Mouse (Mus musculus): Measurements from ENCODE around the gene Cnnm4. TPM values are rescaled to one million over a fixed set of nuclear protein-coding genes. Genes with fewer than 3 reads are reported as not detected.
"Not testable (repeated sequence)": the region's sequence is repeated elsewhere in the genome, so short reads cannot be mapped to it uniquely, and the experiment has no call there.

Gene Cnnm4
- total RNA-seq, 2 experiments from 2014 or later = 3.5 to 4.1 TPM

DNA sequence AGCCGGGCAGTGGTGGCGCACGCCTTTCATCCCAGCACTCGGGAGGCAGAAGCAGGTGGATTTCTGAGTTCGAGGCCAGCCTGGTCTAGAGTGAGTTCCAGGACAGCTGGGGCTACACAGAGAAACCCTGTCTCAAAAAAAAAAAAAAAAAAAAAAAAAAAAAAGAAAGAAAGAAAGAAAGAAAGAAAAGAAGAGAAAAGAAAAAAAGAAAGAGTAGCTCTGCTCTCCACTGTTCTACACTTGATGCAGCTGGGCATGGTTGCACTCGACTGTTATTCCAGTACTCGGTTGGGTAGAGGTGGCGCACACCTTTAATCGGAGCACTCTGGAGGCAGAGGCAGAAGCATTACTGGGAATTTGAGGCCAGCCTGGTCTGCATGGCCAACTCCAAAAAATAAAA is 65.4 kb downstream of the Cnnm4 start, which contains the start of gene Ankrd23:
TSS of gene Ankrd23 (minus strand) at position 101 of the 400 bp plus-strand sequence.
- intact Hi-C loops (cut with DNase I); DNase-seq: not testable (repeated sequence)

- intact Hi-C loops (cut with DNase I) = no loop called here
- no peak for DNase-seq
Measured at GRCm38 (mm10) chr1:36538727-36539126, 67.3 kb downstream of the Cnnm4 start.

- DNase-seq = peak; percentile 90 to 92
- intact Hi-C loops (cut with DNase I) = no loop called here
Measured at GRCm38 (mm10) chr1:36539186-36539585, 67.8 kb downstream of the Cnnm4 start, which contains the start of gene Gm42417. TSS of gene Gm42417 (minus strand) at chr1:36539429.

DNA sequence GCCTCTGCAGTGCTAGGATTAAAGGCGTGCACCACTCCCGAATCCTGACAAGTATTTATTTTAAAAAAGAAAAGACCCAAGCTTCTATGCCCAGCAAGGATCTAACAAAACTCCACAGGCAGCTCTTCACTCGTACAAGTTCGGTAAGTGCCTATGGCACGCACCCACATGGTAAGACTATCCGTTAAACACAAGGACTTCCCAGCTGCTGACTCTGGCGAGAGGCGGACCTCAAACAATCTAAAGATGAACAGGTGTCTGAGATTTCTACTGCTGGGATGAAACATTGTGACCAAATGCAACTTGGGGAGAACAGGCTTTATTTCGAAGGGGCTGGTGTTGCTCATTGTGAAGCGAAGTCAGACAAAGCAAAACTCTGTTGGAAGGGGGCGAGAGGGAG is 68.7 kb downstream of the Cnnm4 start:
- intact Hi-C loops (cut with DNase I) = no loop called here
- no peak for DNase-seq

DNA sequence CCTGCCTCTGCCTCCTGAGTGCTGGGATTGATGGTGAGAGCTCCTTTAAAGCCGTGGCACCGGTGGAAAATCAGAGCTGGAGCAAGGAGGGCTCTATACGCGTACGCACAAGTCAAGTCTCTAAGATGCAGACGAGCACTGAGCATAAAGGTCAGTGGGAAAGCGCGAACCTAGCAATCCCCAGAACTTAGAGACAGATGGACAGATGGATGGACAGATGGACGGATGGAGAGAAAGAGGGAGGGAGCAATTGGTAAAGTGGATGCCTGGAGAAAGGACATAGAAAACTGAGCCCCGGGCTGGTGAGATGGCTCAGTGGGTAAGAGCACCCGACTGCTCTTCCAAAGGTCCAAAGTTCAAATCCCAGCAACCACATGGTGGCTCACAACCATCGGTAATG is 69.4 kb downstream of the Cnnm4 start:
- intact Hi-C loops (cut with DNase I) = no loop called here
- no peak for DNase-seq

GRCm38 (mm10) chr1:36541844-36542243 is 70.4 kb downstream of the Cnnm4 start:
- intact Hi-C loops (cut with DNase I) = no loop called here
- no peak for DNase-seq

- no peak for DNase-seq
- intact Hi-C loops (cut with DNase I) = no loop called here
Measured at GRCm38 (mm10) chr1:36542925-36543324, 71.5 kb downstream of the Cnnm4 start.

GRCm38 (mm10) chr1:36545382-36545781 is 74.0 kb downstream of the Cnnm4 start:
- no peak for DNase-seq
- intact Hi-C loops (cut with DNase I) = no loop called here

- intact Hi-C loops (cut with DNase I) = loop anchor here (2.0 kb wide), 1 partner anchor 199 kb away; no protein-coding TSS in a partner anchor
- no peak for DNase-seq
Measured at GRCm38 (mm10) chr1:36545845-36546600, 74.6 kb downstream of the Cnnm4 start.

DNA sequence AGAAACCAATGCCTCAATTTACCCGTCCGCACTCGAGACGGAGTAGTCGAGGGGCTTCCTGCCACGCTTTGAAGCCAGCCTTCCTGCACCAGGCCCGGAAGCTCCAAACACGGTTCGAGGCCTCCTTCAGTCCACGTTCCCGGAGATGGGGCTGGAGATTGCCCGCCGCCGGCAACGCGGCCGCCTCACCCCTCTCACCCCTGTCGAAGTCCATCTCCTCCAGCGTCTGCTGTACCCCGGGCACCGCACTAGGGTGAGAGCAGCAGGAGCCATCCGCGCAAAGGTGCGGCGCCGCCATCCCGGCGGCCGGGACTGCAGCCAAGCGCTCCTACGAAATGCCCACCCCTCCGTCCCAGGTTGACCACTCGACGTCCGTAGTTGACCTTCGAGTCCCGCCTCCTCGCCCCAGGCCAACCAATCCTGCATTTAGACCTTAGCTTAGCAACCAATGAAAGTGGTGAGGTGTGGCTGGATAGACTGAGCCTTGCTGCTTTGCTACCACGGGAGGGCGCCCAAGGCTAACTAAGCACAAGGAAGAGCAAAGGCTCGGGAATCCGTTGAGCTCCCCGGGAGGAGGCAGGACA is 75.6 kb downstream of the Cnnm4 start, which contains the start of gene Ankrd39:
TSS of gene Ankrd39 (minus strand) at position 558 of the 584 bp plus-strand sequence.
- peak; percentile 99 for DNase-seq
- intact Hi-C loops (cut with DNase I) = loop anchor here (1.0 to 2.0 kb wide), 4 partner anchors 88 to 198 kb away; no protein-coding TSS in a partner anchor

GRCm38 (mm10) chr1:36547981-36548598 is 76.7 kb downstream of the Cnnm4 start:
- intact Hi-C loops (cut with DNase I) = loop anchor here (1.0 to 2.0 kb wide), 4 partner anchors 87 to 197 kb away; no protein-coding TSS in a partner anchor
- peak in 1 of 2 experiments; percentile 73 for DNase-seq

DNA sequence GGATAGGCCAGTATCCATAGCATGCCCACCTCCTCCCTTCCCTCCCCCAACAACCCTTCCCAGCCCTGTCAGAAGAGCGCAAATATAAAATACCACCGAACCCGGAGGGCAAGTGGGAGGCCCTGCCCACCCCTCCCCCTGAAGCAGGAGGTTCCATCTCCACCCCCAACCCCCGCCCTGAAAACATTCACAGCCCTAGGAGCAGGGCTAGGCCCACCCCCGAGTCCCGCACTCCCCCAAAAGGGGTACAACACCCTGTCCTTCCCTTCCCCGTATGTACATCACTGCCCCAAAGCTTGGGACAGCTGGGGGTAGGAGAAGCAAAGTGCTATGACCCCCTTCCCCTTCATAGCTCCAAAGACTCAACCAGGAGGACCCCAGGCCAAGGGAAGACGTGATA is 77.4 kb downstream of the Cnnm4 start:
- no peak for DNase-seq
- intact Hi-C loops (cut with DNase I) = no loop called here

GRCm38 (mm10) chr1:36549491-36549890 is 78.1 kb downstream of the Cnnm4 start:
- DNase-seq = no peak
- intact Hi-C loops (cut with DNase I) = no loop called here

DNA sequence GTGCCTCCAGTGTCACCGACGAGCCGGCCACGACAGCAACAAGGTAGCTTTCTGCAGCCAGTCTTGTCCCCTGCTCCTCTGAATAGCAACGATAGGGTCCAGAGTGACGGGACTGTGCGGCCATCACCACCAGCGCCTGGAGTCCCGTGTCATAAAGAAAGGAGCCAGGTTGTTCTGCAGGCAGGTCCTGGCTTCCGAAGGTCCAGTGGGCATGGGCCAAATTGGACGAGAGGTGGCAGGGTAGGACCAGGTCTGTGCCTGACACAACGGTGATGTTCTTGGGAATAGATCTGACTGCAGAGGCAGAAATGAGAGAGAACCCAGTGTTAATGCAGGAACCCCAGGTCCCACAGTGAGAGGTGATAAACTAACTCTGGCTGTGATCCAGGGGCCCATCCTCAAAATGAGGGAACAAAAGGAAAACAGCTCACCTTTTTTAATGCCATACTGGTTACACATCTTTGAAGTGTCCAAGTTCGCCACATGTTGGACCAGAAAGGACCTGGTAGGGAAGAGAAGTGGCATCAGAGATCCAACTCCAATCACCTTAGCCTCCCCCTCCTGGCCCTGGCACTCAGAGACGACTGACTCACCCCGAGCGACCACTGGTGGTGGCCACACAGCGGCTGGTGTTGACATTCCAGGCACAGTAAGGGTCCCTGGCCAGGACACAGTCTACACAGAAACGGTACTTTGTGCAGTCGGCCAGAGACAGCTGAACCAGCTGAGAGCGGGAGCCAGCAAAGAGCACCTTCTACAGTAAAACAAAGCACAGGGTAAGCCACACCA is 78.8 kb downstream of the Cnnm4 start:
- intact Hi-C loops (cut with DNase I) = no loop called here

DNA sequence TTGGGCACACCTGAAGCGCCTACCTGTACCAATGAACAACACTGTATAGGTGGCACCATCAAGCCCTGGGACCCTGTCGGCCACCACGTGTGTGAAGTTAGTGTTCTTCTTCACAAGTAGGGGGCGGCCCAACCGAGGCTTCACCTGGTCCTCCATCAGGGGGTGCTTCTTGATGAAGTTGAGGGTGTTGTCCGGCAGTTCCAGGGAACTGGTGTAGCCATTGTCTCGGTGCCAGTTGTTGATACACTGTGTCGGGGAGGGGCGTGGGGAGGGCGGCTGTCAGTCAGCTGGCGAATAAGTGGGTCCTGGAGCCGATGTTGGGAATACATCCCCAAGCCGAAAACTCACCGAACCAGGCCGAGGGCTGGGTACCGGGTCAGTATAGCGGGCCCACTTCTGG is 80.5 kb downstream of the Cnnm4 start:
- DNase-seq = no peak
- intact Hi-C loops (cut with DNase I) = no loop called here

More for the DNA sequence above, 78.8 kb downstream of the Cnnm4 start:
- DNase-seq = no peak

DNA sequence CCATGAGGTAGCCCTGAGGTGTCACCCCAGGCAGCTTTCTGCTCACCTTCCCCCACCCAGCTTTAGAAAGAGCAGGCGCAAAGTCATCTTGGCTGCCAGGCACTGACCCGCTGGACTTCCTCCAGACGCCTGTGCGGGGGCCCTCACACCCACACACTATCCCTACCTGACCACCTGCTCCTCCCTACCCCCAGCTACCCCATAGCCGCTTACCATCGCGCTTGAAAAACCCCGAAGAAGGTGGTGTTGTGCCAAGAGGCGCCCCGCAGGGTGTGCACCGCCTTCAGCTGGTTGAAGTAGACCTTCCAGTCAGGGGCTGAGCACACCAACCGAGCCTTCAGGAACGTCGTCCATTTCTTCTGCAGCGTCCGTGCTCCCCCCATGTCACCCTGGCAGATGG is 81.1 kb downstream of the Cnnm4 start:
- no peak for DNase-seq
- intact Hi-C loops (cut with DNase I) = no loop called here

DNA sequence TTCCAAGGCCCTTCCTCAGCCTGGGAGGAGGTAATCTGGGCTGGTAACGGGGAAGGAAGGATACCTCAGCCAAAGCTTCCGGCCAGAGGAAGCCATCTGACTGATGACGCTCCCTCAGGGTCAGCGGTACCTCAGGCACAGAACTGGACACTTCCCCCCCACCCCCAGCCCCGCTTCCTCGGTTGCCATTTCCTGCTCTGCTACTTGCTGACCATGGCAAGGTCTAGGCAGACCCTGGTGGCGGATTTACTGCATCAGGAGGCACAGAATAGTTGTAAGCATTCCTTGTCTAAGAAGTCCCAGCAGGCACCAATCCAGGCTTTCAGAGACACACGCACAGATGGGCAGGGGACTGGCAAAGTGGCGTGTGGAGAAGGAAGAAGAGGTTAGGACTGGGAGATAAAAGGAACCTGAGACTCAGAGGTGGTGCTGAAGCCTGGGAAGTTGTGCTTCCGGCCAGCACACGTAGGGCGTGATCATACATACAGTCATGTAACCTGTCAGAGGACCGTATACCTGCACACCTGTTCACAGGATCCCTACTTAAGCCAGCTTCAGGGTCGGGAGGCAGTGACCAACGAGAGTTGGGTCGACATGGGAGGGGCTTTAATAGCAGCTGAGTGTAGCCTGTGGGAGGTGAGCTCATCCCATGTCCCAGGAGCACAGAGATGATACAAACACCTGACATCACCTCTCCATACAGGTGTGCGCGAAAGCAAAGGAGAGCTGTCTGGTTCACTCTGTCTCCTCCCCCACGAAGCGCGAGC is 83.4 kb downstream of the Cnnm4 start:
- no peak for DNase-seq
- intact Hi-C loops (cut with DNase I) = no loop called here

GRCm38 (mm10) chr1:36555798-36556395 is 84.5 kb downstream of the Cnnm4 start:
- intact Hi-C loops (cut with DNase I) = loop anchor here (1.0 to 2.0 kb wide), 2 partner anchors 33 to 79 kb away; no protein-coding TSS in a partner anchor
- DNase-seq = peak in 1 of 2 experiments; percentile 60

Measured in heart, postnatal 10 days (tissue).